Mouse (Mus musculus) effector memory CD4-positive, alpha-beta T cell, adult 5 months (primary cell): ENCODE results near the gene Erg28. TPM values are rescaled to one million over a fixed set of nuclear protein-coding genes. Genes with fewer than 3 reads are reported as not detected.

Experiments
- polyA plus RNA-seq: library from polyadenylated mRNA; unstranded; fragments of 100-300 nt; shearing (Covaris generic); gene quantifications from one replicate; pipeline ENCODE4 v1.2.1, GENCODE M21; 2017

The Erg28 gene
- 59.1 TPM for polyA plus RNA-seq

DNA sequence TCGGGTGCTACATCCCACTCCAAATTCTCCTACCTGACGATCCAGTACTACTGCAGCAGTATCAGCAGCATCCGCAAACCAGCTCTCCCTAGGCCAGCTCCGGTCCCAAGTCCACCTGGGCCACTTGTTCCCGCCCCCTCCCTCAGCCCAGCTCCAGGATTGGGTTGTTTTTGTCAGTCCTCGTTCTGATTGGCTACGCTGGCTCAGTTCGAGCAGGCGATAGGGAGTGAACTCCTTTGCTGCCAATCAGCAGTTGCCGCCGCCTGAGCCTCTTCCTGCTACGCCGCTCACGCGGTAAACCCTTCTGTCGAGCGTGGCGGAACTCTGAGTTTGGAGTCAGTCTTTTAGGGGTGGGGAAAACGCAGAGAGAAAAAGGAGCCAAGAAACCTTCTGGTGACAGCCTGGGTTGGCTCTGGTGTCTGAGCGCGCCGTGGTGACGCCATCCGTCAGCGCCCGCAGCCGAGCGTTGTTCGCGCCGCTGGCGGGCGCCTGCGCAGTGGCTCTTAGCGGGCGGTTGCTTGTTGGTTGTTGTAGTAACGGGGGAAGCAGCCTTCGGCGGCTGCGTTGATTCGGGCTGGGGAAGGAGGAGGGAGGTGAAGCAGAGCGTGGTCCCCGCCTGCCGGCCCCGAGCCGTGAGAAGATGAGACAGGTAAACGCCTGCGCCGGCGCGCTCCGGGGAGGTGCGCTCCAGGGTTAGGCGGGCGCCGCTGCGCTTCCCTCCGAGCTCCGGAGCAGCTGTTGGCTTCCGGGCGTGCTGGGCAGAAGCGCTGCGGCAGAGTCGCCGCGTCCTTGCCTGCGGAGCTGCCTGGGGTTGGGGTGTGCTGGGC lies at the start of gene Erg28, which contains the start of gene Ttll5:
Erg28 (minus strand) TSS at position 113 of the 827 bp plus-strand sequence.
Ttll5 (plus strand) TSS at position 222 of the 827 bp plus-strand sequence.

Other genes starting within 250 kb of the Erg28 start
- 9.6 TPM for gene Jdp2, start 225.5 kb downstream of the Erg28 start, polyA plus RNA-seq
- gene Batf, start 137.9 kb downstream of the Erg28 start, polyA plus RNA-seq: 606 TPM
- not detected for gene Flvcr2, start 78.0 kb downstream of the Erg28 start, polyA plus RNA-seq
- 21.0 TPM for gene Ttll5, start 109 bp upstream of the Erg28 start, polyA plus RNA-seq